Mouse (Mus musculus): ENCODE measurements around the gene Irf3. TPM values are rescaled to one million over a fixed set of nuclear protein-coding genes. Genes with fewer than 3 reads are reported as not detected.

The Irf3 gene
- total RNA-seq (2023), result 100 to 1,000 TPM; 138 to 172 TPM

DNA sequence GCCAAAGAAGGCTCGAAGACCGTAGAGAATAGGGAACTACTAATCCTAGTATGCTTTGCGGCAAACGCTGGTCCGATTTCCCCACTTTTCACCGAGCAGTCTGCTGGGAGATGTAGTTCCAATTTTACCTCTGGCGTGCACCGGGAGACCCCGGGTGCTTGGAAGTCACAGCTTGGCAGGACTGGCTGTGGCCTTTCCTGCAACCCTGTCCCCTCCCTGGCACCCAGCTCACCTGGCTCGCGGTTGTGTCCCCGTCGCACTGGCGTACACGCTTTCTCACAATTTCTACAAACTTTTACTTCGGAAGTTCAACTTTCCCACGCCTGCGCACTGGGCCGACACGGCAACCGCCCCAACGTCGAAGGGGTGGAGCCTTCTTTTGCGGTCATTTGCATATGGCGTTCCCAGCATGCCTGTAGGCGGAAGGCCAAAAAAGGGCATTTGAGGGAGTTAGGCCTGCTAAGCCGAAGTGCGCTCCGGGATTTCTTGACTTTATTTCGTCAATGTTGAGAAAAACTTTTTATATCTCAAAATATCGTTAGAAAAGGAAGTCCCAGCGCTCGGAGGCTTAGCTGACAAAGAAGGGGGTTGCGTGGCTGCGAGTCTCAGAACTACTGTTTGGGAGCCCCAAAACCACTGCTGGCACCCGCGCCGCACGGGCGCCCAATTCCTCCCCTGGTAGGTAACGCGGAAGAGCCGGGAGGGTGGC is at the start of gene Irf3:
TSS of gene Irf3 (plus strand) at position 418 of the 709 bp plus-strand sequence.

DNA sequence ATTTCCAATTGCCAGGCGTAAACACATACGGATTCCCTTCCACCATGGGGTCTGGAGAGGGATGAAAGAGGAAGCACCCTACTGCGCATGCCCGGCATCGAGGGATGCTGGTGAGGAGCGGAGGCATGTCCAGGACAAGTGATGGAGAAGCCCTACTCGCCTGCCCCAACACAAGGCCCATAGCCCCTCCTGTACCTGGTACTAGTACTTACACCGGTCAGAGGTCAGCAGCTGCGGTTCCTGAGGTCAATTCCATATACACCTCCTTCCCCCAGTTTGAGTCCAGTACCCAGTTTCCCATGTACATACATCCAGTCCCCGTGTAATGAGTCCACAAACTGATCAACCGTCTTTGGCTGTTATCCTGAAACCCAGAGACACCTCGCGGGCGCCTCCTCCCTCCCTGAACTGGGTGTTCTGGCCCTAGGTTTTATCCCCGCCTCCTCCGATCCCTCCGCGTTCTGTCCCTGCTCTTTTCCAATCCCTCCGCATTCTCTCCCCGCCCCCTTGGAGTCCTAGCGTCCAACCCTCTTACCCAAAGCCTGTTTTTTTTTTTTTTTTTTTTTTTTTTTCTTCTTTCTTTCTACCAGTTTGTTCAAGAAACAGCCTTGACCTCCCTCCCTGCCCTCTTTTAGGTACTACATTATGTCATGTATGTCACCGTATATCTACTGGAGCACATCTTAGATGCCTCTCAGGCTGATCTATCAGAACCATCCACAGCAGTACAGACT is 22.9 kb upstream of the Irf3 start, which contains the start of gene Cpt1c:
TSS of gene Cpt1c (minus strand) at position 469 of the 734 bp plus-strand sequence.

DNA sequence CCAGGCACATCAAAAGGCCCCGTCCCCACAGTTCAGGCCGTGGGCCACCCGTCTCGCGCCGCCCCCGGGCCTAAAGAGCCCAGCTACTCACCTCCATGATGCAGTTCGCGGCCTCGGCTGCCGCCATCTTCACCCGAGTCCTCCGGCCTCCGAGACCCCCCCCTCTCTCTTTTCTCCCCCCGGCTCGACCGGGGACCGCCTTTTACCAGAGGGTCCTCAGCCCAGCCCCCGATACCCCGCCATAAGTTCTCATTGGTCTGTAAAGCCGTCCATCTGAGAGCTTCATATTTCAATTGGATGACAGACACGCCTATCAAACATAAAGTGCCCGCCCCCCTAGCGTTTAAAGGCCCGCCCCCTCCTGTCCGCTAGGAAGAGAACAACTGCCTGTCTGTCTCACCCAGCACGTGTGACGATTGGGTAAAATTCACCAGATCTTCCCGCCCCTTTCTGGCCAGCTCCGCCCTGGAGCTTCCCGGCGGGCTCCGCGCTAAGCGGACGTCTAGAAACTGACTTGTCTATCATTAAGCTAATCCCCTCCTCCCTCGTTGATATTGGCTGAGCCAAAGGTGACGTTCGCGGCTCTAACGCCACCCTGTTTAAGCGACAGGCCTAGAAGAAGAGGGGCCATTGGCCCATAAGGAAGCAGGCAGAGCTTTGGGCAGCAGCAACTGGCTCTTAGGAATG is 11.1 kb upstream of the Irf3 start, which contains the start of gene Prmt1:
TSS of gene Prmt1 (minus strand) at position 377 of the 687 bp plus-strand sequence.

DNA sequence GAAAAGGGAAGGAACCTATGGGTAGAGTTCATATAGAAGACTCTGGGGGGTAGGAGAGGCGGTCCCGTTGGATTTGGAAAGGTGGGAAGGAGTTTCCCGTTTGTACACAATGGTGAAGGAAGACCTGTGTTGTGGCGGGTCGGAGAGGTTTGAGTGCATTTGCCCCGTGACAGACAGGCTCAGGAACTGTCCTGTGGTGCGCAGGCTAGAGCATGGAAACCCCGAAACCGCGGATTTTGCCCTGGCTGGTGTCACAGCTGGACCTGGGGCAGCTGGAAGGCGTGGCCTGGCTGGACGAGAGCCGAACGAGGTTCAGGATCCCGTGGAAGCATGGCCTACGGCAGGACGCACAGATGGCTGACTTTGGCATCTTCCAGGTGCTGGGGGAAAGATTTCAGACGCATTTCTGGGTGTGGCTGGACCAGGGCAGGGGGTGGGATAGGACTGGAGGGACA is 1.1 kb downstream of the Irf3 start, which contains the start of gene Bcl2l12:
TSS of gene Bcl2l12 (minus strand) at position 212 of the 455 bp plus-strand sequence.

GRCm38 (mm10) chr7:45015957-45016612 is 18.6 kb downstream of the Irf3 start, which contains the start of gene Scaf1:
Scaf1 (minus strand) TSS chr7:45016363.

GRCm38 (mm10) chr7:45017242-45018061 is 20.0 kb downstream of the Irf3 start, which contains the start of gene Rras:
Rras (plus strand) TSS chr7:45017961.

Other genes starting within 250 kb of the Irf3 start
- gene Vrk3, start 249.2 kb upstream of the Irf3 start, total RNA-seq (2023), result 10 to 100 TPM; 99.4 to 99.8 TPM
- gene Zfp473, start 246.6 kb upstream of the Irf3 start, total RNA-seq (2023), result under 1 TPM; 0.93 to 0.98 TPM
- gene Nup62, start 181.6 kb upstream of the Irf3 start, total RNA-seq (2023), result 10 to 100 TPM; 42.6 to 50.5 TPM
- 1 to 10 TPM; 1.4 to 1.9 TPM for gene Il4i1, start 181.3 kb upstream of the Irf3 start, total RNA-seq (2023)
- gene Atf5, start 181.0 kb upstream of the Irf3 start, total RNA-seq (2023), result 1 to 10 TPM; 4.9 to 5.0 TPM
- 10 to 100 TPM; 37.4 to 39.4 TPM for gene Akt1s1, start 148.7 kb upstream of the Irf3 start, total RNA-seq (2023)
- 100 to 1,000 TPM in 1 of 2 experiments, 10 to 100 TPM in 1; 89.9 to 108 TPM for gene Tbc1d17, start 148.6 kb upstream of the Irf3 start, total RNA-seq (2023)
- 10 to 100 TPM; 54.4 to 59.2 TPM for gene Pnkp, start 140.5 kb upstream of the Irf3 start, total RNA-seq (2023)
- gene Ptov1, start 127.9 kb upstream of the Irf3 start, total RNA-seq (2023), result 10 to 100 TPM; 24.2 to 25.2 TPM
- 10 to 100 TPM; 67.2 to 73.6 TPM for gene Med25, start 104.9 kb upstream of the Irf3 start, total RNA-seq (2023)
- gene Fuz, start 101.6 kb upstream of the Irf3 start, total RNA-seq (2023), result 10 to 100 TPM; 23.6 to 24.2 TPM
- gene Ap2a1, start 68.2 kb upstream of the Irf3 start, total RNA-seq (2023), result 10 to 100 TPM; 80.0 to 86.8 TPM
- gene Tsks, start 54.4 kb upstream of the Irf3 start, total RNA-seq (2023), result not detected
- gene Cpt1c, start 22.8 kb upstream of the Irf3 start, total RNA-seq (2023), result under 1 TPM; 0.61 to 0.80 TPM
- gene Prmt1, start 11.1 kb upstream of the Irf3 start, total RNA-seq (2023), result 100 to 1,000 TPM; 143 to 165 TPM
- 10 to 100 TPM; 18.5 to 30.8 TPM for gene Bcl2l12, start 1.1 kb downstream of the Irf3 start, total RNA-seq (2023)
- gene Scaf1, start 18.7 kb downstream of the Irf3 start, total RNA-seq (2023), result 10 to 100 TPM; 81.3 to 91.5 TPM
- 10 to 100 TPM; 10.5 to 10.9 TPM for gene Rras, start 20.3 kb downstream of the Irf3 start, total RNA-seq (2023)
- gene Prr12, start 55.2 kb downstream of the Irf3 start, total RNA-seq (2023), result 10 to 100 TPM; 76.8 to 78.7 TPM
- 10 to 100 TPM; 65.9 to 68.4 TPM for gene Nosip, start 64.8 kb downstream of the Irf3 start, total RNA-seq (2023)
- gene Prrg2, start 65.0 kb downstream of the Irf3 start, total RNA-seq (2023), result 1 to 10 TPM; 1.4 to 1.5 TPM
- gene Rcn3, start 94.6 kb downstream of the Irf3 start, total RNA-seq (2023), result 10 to 100 TPM; 16.3 to 23.6 TPM
- gene Fcgrt, start 106.2 kb downstream of the Irf3 start, total RNA-seq (2023), result 10 to 100 TPM; 28.0 to 35.1 TPM
- gene Rps11, start 126.8 kb downstream of the Irf3 start, total RNA-seq (2023), result 1,000 to 10,000 TPM; 3,284 to 3,343 TPM
- 1,000 to 10,000 TPM; 5,708 to 6,154 TPM for gene Rpl13a, start 131.1 kb downstream of the Irf3 start, total RNA-seq (2023)
- not detected for gene Gm45713, start 138.6 kb downstream of the Irf3 start, total RNA-seq (2023)
- 100 to 1,000 TPM; 236 to 250 TPM for gene Flt3l, start 138.8 kb downstream of the Irf3 start, total RNA-seq (2023)
- gene Pih1d1, start 156.7 kb downstream of the Irf3 start, total RNA-seq (2023), result 10 to 100 TPM; 30.3 to 44.8 TPM
- gene Aldh16a1, start 156.9 kb downstream of the Irf3 start, total RNA-seq (2023), result 10 to 100 TPM; 55.0 to 58.1 TPM
- under 1 TPM in 1 of 2 experiments, not detected in 1; 0.30 TPM for gene Slc17a7, start 166.3 kb downstream of the Irf3 start, total RNA-seq (2023)
- not detected for gene Gfy, start 181.9 kb downstream of the Irf3 start, total RNA-seq (2023)
- not detected for gene Pth2, start 183.3 kb downstream of the Irf3 start, total RNA-seq (2023)
- not detected for gene Ccdc155, start 207.2 kb downstream of the Irf3 start, total RNA-seq (2023)
- 1 to 10 TPM in 1 of 2 experiments, under 1 TPM in 1; 0.83 to 1.0 TPM for gene Dkkl1, start 214.5 kb downstream of the Irf3 start, total RNA-seq (2023)
- not detected for gene Tead2, start 218.1 kb downstream of the Irf3 start, total RNA-seq (2023)
- 100 to 1,000 TPM; 270 to 288 TPM for gene Cd37, start 241.5 kb downstream of the Irf3 start, total RNA-seq (2023)
- gene Slc6a16, start 243.4 kb downstream of the Irf3 start, total RNA-seq (2023), result not detected

All from T-cell, adult 66 days (primary cell).